Mouse (Mus musculus): ENCODE data around the gene B4galt5. TPM values are rescaled to one million over a fixed set of nuclear protein-coding genes. Genes with fewer than 3 reads are reported as not detected.

Gene B4galt5
- polyA plus RNA-seq, 1 experiment from 2014 or later = 24.1 TPM

GRCm38 (mm10) chr2:167278751-167279526 lies 70.0 kb downstream of the B4galt5 start:
- Histone ChIP-seq H3K4me2 (no peak overlapping the region), H3K9me3 (ENCODE audit: low read depth, low read length) (no peaks in the 10 kb centered on the region), H3K4me1 (ENCODE audit: insufficient read depth) (no peaks in the 10 kb centered on the region), H3K9ac (no peak overlapping the region), H3K36me3 (ENCODE audit: insufficient read depth) (no peaks in the 10 kb centered on the region), H3K27ac (ENCODE audit: low read depth) (no peak overlapping the region), H3K4me3 (ENCODE audit: low read depth, low read length) (no peak overlapping the region), H3K27me3 (ENCODE audit: insufficient read depth, low read length) (no peaks in the 10 kb centered on the region)
- DNase-seq (peak; percentile 83), ATAC-seq (ENCODE audit: insufficient read depth) (peak; percentile 62)
- 54% methylated on average over 17 of the region's 17 CpGs for whole genome bisulfite sequencing
- TF ChIP-seq CTCF (IDR thresholded peaks at IDR 0.05; ENCODE audit: low read depth) = peak; percentile 97

GRCm38 (mm10) chr2:167278011-167278410 lies 71.0 kb downstream of the B4galt5 start:
- Histone ChIP-seq H3K4me1 (ENCODE audit: insufficient read depth) (no peaks in the 10 kb centered on the region), H3K9ac (no peak overlapping the region), H3K4me2 (no peak overlapping the region), H3K27ac (ENCODE audit: low read depth) (no peak overlapping the region), H3K9me3 (ENCODE audit: low read depth, low read length) (no peaks in the 10 kb centered on the region), H3K36me3 (ENCODE audit: insufficient read depth) (no peaks in the 10 kb centered on the region), H3K4me3 (ENCODE audit: low read depth, low read length) (no peak overlapping the region), H3K27me3 (ENCODE audit: insufficient read depth, low read length) (no peaks in the 10 kb centered on the region)
- no peak for ATAC-seq (ENCODE audit: insufficient read depth)
- DNase-seq = no peak
- WGBS = 79% methylated on average over 7 of the region's 7 CpGs
- no peak for TF ChIP-seq CTCF (IDR thresholded peaks at IDR 0.05; ENCODE audit: low read depth)

DNA sequence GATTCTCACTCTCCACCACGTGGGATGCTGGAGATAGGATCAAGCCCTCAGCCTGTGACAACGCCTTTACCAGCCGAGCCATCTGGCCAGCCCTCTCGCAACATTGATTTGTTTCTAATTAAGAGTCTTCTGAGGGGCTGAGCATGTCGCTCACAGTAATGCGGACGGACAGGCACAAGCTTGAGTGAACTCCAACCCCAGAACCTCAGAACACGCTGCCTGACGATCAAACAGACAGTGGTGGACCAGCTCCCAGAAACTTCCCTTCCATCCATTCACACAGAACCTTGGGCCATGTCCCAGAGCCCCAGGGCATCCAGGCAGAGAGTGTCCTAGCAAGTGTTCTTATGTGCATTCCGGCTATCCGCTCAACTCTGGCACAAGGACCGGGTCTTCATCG lies 72.0 kb downstream of the B4galt5 start:
- Histone ChIP-seq H3K27me3 (ENCODE audit: insufficient read depth, low read length) (no peaks in the 10 kb centered on the region), H3K4me2 (no peak overlapping the region), H3K36me3 (ENCODE audit: insufficient read depth) (no peaks in the 10 kb centered on the region), H3K4me1 (ENCODE audit: insufficient read depth) (no peaks in the 10 kb centered on the region), H3K9ac (no peak overlapping the region), H3K27ac (ENCODE audit: low read depth) (no peak overlapping the region), H3K9me3 (ENCODE audit: low read depth, low read length) (no peaks in the 10 kb centered on the region), H3K4me3 (ENCODE audit: low read depth, low read length) (no peak overlapping the region)
- DNase-seq = no peak
- no peak for TF ChIP-seq CTCF (IDR thresholded peaks at IDR 0.05; ENCODE audit: low read depth)
- WGBS = 66% methylated on average over 13 of the region's 13 CpGs
- no peak for ATAC-seq (ENCODE audit: insufficient read depth)

GRCm38 (mm10) chr2:167275856-167276255 lies 73.1 kb downstream of the B4galt5 start:
- DNase-seq (no peak), ATAC-seq (ENCODE audit: insufficient read depth) (no peak)
- H3K4me2 ChIP-seq = no peak overlapping the region
- no peaks in the 10 kb centered on the region for H3K36me3 ChIP-seq (ENCODE audit: insufficient read depth)
- no peaks in the 10 kb centered on the region for H3K27me3 ChIP-seq (ENCODE audit: insufficient read depth, low read length)
- no peak overlapping the region for H3K9ac ChIP-seq
- H3K4me3 ChIP-seq (ENCODE audit: low read depth, low read length) = no peak overlapping the region
- H3K4me1 ChIP-seq (ENCODE audit: insufficient read depth) = no peaks in the 10 kb centered on the region
- no peak overlapping the region for H3K27ac ChIP-seq (ENCODE audit: low read depth)
- WGBS = 84% methylated on average over 10 of the region's 10 CpGs
- TF ChIP-seq CTCF (IDR thresholded peaks at IDR 0.05; ENCODE audit: low read depth) = no peak
- H3K9me3 ChIP-seq (ENCODE audit: low read depth, low read length) = no peaks in the 10 kb centered on the region

GRCm38 (mm10) chr2:167274713-167275465 lies 74.1 kb downstream of the B4galt5 start:
- Histone ChIP-seq H3K27me3 (ENCODE audit: insufficient read depth, low read length) (no peaks in the 10 kb centered on the region), H3K9ac (no peak overlapping the region), H3K4me3 (ENCODE audit: low read depth, low read length) (no peak overlapping the region), H3K9me3 (ENCODE audit: low read depth, low read length) (no peaks in the 10 kb centered on the region), H3K4me1 (ENCODE audit: insufficient read depth) (no peaks in the 10 kb centered on the region), H3K4me2 (no peak overlapping the region), H3K27ac (ENCODE audit: low read depth) (no peak overlapping the region), H3K36me3 (ENCODE audit: insufficient read depth) (no peaks in the 10 kb centered on the region)
- TF ChIP-seq CTCF (IDR thresholded peaks at IDR 0.05; ENCODE audit: low read depth) = no peak
- DNase-seq (no peak), ATAC-seq (ENCODE audit: insufficient read depth) (no peak)
- WGBS = 54% methylated on average over 10 of the region's 10 CpGs

DNA sequence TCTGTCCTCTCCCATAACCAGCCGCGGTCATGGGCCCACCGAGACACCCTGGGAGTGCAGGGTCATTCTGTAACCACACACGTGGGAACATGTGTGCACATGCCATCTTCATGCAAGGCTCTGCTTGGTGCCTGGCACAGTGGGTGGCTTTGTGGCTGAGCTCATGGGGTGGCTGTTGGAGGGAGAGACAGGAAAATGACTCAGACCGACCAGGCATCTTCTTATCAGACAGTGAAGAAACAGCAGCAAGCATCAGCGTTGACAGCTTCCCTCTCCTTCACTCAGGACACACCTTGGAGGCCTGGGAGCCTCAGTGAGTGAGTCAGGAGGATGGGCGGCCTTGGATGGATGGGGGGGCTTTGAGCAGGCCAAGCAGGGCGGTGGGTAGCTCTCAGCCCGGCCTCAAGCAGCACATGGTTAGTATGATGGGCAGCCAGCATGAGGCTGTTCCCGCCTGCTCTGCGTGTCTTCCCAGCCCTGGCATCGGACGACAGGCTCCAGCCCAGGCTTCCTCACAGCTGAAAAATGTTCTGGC lies 75.7 kb downstream of the B4galt5 start:
- WGBS = 72% methylated on average over 13 of the region's 13 CpGs
- H3K9me3 ChIP-seq (ENCODE audit: low read depth, low read length) = no peaks in the 10 kb centered on the region
- no peak for ATAC-seq (ENCODE audit: insufficient read depth)
- H3K9ac ChIP-seq = no peak overlapping the region
- H3K4me2 ChIP-seq = no peak overlapping the region
- no peak overlapping the region for H3K4me3 ChIP-seq (ENCODE audit: low read depth, low read length)
- no peaks in the 10 kb centered on the region for H3K27me3 ChIP-seq (ENCODE audit: insufficient read depth, low read length)
- no peak overlapping the region for H3K27ac ChIP-seq (ENCODE audit: low read depth)
- DNase-seq = no peak
- H3K36me3 ChIP-seq (ENCODE audit: insufficient read depth) = no peaks in the 10 kb centered on the region
- H3K4me1 ChIP-seq (ENCODE audit: insufficient read depth) = no peaks in the 10 kb centered on the region
- TF ChIP-seq CTCF (IDR thresholded peaks at IDR 0.05; ENCODE audit: low read depth) = no peak

GRCm38 (mm10) chr2:167272706-167273105 lies 76.3 kb downstream of the B4galt5 start:
- H3K4me3 ChIP-seq (ENCODE audit: low read depth, low read length) = no peak overlapping the region
- no peak for TF ChIP-seq CTCF (IDR thresholded peaks at IDR 0.05; ENCODE audit: low read depth)
- ATAC-seq (ENCODE audit: insufficient read depth) = no peak
- no peak overlapping the region for H3K4me2 ChIP-seq
- H3K27ac ChIP-seq (ENCODE audit: low read depth) = no peak overlapping the region
- H3K4me1 ChIP-seq (ENCODE audit: insufficient read depth) = no peaks in the 10 kb centered on the region
- H3K9me3 ChIP-seq (ENCODE audit: low read depth, low read length) = no peaks in the 10 kb centered on the region
- no peaks in the 10 kb centered on the region for H3K36me3 ChIP-seq (ENCODE audit: insufficient read depth)
- DNase-seq = no peak
- no peaks in the 10 kb centered on the region for H3K27me3 ChIP-seq (ENCODE audit: insufficient read depth, low read length)
- 84% methylated on average over 3 of the region's 3 CpGs for WGBS
- H3K9ac ChIP-seq = no peak overlapping the region

All from lung, embryonic 14.5 days (tissue).